Mouse (Mus musculus): ENCODE results near the gene Cnot2. TPM values are rescaled to one million over a fixed set of nuclear protein-coding genes. Genes with fewer than 3 reads are reported as not detected.

Gene Cnot2
- polyA plus RNA-seq, 1 experiment from 2014 or later = 138 TPM

DNA sequence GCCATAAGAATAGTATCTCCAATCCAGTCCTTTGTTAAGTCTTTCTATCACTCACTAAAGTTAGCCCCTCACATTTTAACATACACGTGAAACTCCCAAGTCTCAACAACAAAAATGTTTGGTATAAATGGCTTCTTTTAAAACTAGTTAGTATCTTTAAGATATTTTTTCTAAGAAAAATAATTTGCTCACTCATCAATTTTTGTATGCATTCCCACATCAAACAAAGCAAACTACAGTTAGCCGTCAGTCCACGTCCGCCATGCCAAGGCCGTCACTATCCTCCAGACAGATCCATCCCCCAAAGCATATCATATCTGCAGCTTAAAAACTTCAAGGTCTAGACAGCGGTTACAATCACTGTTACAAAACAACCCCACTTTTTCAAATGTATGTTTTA lies 65.7 kb downstream of the Cnot2 start:
- Histone ChIP-seq H3K27ac (ENCODE audit: low read depth, low read length) (no peak overlapping the region), H3K4me1 (replicated peaks; ENCODE audit: control insufficient read depth, insufficient read depth, low read length) (no peaks in the 10 kb centered on the region), H3K36me3 (ENCODE audit: control insufficient read depth, insufficient read depth, low read length) (no peaks in the 10 kb centered on the region), H3K9me3 (ENCODE audit: control insufficient read depth, low read length) (no peaks in the 10 kb centered on the region), H3K4me2 (replicated peaks; ENCODE audit: low read depth, low read length) (no peak overlapping the region), H3K9ac (ENCODE audit: low read depth, low read length) (no peak overlapping the region), H3K4me3 (ENCODE audit: low read depth, low read length) (no peak overlapping the region), H3K27me3 (ENCODE audit: control insufficient read depth, insufficient read depth, low read length) (no peaks in the 10 kb centered on the region)
- ATAC-seq (ENCODE audit: low FRiP score) = no peak
- 94% methylated on average over 6 of the region's 6 CpGs for WGBS
- DNase-seq (ENCODE audit: low spot score) = no peak

DNA sequence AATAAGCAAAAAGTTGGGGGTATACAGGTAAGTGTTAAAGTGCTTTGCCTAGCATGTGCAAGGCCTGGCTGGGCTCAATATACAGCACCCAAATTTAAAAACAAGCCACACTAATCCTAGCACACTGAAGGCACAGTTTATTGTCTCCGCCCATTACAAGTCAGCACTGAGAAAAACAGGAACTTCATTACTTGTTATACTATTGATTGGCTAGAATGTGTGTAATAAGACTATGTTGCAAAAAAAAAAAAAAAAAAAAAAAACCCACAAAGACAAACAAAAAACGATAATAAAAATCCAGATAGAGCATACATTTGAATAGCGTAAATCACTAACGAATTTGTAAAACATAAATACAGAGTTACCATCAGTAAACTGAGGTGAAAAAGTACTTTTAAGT lies 66.2 kb downstream of the Cnot2 start:
- Histone ChIP-seq H3K9me3 (ENCODE audit: control insufficient read depth, low read length) (no peaks in the 10 kb centered on the region), H3K9ac (ENCODE audit: low read depth, low read length) (no peak overlapping the region), H3K27ac (ENCODE audit: low read depth, low read length) (no peak overlapping the region), H3K27me3 (ENCODE audit: control insufficient read depth, insufficient read depth, low read length) (no peaks in the 10 kb centered on the region), H3K4me3 (ENCODE audit: low read depth, low read length) (no peak overlapping the region), H3K4me2 (replicated peaks; ENCODE audit: low read depth, low read length) (no peak overlapping the region), H3K36me3 (ENCODE audit: control insufficient read depth, insufficient read depth, low read length) (no peaks in the 10 kb centered on the region), H3K4me1 (replicated peaks; ENCODE audit: control insufficient read depth, insufficient read depth, low read length) (no peaks in the 10 kb centered on the region)
- ATAC-seq (ENCODE audit: low FRiP score) (no peak), DNase-seq (ENCODE audit: low spot score) (no peak)
- WGBS = 93% methylated on average over 4 of the region's 4 CpGs

DNA sequence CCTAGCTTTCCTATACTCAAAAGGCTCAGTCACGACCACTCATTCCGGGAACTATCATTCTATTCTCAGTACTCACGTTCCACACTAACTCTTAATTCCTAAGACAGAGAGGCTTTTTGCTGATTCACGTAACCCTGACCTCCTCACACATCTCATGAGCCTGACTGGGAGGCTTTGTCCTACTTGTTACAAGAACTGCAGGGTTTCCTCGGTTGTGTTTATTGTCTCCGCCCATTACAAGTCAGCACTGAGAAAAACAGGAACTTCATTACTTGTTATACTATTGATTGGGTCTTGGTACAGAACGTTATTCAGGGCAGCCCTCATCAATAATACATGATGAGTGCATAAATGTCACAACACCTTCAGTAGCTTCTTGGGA lies 68.1 kb downstream of the Cnot2 start:
- Histone ChIP-seq H3K27ac (ENCODE audit: low read depth, low read length) (no peak overlapping the region), H3K4me1 (replicated peaks; ENCODE audit: control insufficient read depth, insufficient read depth, low read length) (no peaks in the 10 kb centered on the region), H3K4me2 (replicated peaks; ENCODE audit: low read depth, low read length) (no peak overlapping the region), H3K36me3 (ENCODE audit: control insufficient read depth, insufficient read depth, low read length) (no peaks in the 10 kb centered on the region), H3K9me3 (ENCODE audit: control insufficient read depth, low read length) (no peaks in the 10 kb centered on the region), H3K4me3 (ENCODE audit: low read depth, low read length) (no peak overlapping the region), H3K9ac (ENCODE audit: low read depth, low read length) (no peak overlapping the region), H3K27me3 (ENCODE audit: control insufficient read depth, insufficient read depth, low read length) (no peaks in the 10 kb centered on the region)
- ATAC-seq (ENCODE audit: low FRiP score) = no peak
- DNase-seq (ENCODE audit: low spot score) = no peak
- WGBS = 53% methylated on average over 7 of the region's 7 CpGs

DNA sequence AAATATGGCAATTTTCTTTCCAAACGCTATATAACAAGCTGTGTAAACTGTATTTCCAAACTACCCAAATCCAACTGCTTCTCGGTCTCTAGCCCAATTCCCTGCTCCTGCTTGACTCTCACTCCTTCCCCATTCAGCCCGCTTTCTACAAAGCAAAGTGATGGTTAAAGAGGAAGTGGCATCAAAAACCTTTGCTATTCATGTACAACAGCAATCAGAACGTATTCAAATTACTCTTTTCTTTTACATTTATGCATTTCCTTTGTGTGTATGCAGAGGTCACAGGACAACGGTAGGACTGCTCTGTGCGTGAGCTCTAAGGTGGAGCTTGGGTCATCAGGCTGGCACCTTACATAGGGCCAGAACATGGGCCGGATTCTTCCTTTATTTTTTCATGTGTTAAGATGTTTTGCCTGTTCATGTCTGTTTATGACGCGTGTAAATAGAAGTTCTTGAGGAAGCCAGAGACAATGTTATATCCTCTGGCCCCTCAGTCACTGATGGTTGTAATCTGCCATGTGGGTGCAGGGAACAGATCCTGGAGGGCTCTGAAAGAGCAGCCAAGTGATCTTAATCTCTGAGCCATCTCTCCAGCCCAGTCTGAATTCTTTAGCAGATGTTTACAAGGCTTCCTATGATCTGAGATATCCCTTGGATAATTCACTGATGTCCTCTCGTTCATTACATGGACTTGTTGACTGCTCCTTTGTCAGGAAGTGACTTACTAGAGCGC lies 68.6 kb downstream of the Cnot2 start:
- WGBS = 79% methylated on average over 11 of the region's 11 CpGs
- ATAC-seq (ENCODE audit: low FRiP score) (no peak), DNase-seq (ENCODE audit: low spot score) (no peak)
- no peak overlapping the region for H3K9ac ChIP-seq (ENCODE audit: low read depth, low read length)
- no peaks in the 10 kb centered on the region for H3K36me3 ChIP-seq (ENCODE audit: control insufficient read depth, insufficient read depth, low read length)
- H3K27ac ChIP-seq (ENCODE audit: low read depth, low read length) = no peak overlapping the region
- H3K9me3 ChIP-seq (ENCODE audit: control insufficient read depth, low read length) = no peaks in the 10 kb centered on the region
- no peaks in the 10 kb centered on the region for H3K4me1 ChIP-seq (replicated peaks; ENCODE audit: control insufficient read depth, insufficient read depth, low read length)
- no peaks in the 10 kb centered on the region for H3K27me3 ChIP-seq (ENCODE audit: control insufficient read depth, insufficient read depth, low read length)
- H3K4me3 ChIP-seq (ENCODE audit: low read depth, low read length) = no peak overlapping the region
- no peak overlapping the region for H3K4me2 ChIP-seq (replicated peaks; ENCODE audit: low read depth, low read length)

DNA sequence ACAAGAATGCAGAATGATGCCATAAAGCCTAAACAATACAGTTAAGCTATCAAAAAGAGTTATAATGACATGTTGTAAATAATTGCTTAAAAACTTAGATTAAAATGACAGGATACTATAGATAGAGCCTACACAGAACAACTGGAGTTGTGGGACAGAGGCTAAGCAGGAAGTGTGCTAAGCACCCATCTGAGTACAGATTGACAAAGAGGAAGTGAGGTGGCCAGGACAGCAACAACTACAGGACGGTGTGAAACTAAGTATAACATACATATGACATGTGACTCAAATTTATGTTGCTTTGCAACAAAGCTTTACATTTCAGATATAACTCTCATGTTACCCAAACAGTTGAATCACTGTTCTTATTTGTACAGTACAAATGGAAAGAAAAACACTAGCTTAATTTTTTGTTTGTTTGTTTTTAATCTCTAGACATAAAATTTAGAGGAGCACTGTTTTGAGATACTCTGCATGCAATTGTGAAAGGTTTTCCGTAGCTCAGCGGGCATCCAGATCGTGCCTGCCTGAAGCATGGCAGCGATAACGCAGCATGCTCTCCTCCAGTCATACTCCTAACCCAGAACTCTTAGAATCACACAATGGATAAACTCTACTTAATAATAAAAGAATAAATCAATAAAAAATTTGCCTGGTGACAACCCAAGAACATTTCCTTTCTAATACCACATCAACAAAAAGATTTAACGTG lies 75.9 kb downstream of the Cnot2 start:
- H3K9ac ChIP-seq (ENCODE audit: low read depth, low read length) = no peak overlapping the region
- no peaks in the 10 kb centered on the region for H3K27me3 ChIP-seq (ENCODE audit: control insufficient read depth, insufficient read depth, low read length)
- ATAC-seq (ENCODE audit: low FRiP score) (no peak), DNase-seq (ENCODE audit: low spot score) (no peak)
- H3K4me1 ChIP-seq (replicated peaks; ENCODE audit: control insufficient read depth, insufficient read depth, low read length) = no peaks in the 10 kb centered on the region
- H3K36me3 ChIP-seq (ENCODE audit: control insufficient read depth, insufficient read depth, low read length) = no peaks in the 10 kb centered on the region
- no peak overlapping the region for H3K4me3 ChIP-seq (ENCODE audit: low read depth, low read length)
- H3K9me3 ChIP-seq (ENCODE audit: control insufficient read depth, low read length) = no peaks in the 10 kb centered on the region
- no peak overlapping the region for H3K4me2 ChIP-seq (replicated peaks; ENCODE audit: low read depth, low read length)
- WGBS = 91% methylated on average over 7 of the region's 7 CpGs
- no peak overlapping the region for H3K27ac ChIP-seq (ENCODE audit: low read depth, low read length)

DNA sequence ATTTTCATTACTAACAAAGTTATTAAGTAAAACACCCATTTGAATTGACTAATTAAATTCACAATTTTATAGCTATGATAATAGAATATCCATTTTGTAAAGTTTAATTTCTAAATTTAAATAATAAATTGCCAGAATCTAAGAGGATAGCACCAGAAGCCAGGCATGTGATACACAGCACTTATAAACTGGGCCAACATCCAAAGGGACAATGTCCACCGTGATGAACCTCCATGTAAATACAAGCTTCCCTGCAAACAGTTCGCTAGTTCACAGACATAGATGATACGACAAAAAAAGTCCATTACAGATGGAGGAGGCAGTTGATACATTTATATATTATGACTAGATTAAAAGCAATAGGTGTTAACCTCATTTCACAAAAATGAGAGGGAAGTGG lies 88.5 kb downstream of the Cnot2 start:
- 88% methylated on average over 3 of the region's 3 CpGs for WGBS
- Histone ChIP-seq H3K4me3 (ENCODE audit: low read depth, low read length) (no peak overlapping the region), H3K9me3 (ENCODE audit: control insufficient read depth, low read length) (no peaks in the 10 kb centered on the region), H3K36me3 (ENCODE audit: control insufficient read depth, insufficient read depth, low read length) (peaks cover 4% of the 10 kb centered on the region), H3K4me2 (replicated peaks; ENCODE audit: low read depth, low read length) (no peak overlapping the region), H3K9ac (ENCODE audit: low read depth, low read length) (no peak overlapping the region), H3K27me3 (ENCODE audit: control insufficient read depth, insufficient read depth, low read length) (no peaks in the 10 kb centered on the region), H3K27ac (ENCODE audit: low read depth, low read length) (no peak overlapping the region), H3K4me1 (replicated peaks; ENCODE audit: control insufficient read depth, insufficient read depth, low read length) (no peaks in the 10 kb centered on the region)
- DNase-seq (ENCODE audit: low spot score) = no peak
- ATAC-seq (ENCODE audit: low FRiP score) = no peak

DNA sequence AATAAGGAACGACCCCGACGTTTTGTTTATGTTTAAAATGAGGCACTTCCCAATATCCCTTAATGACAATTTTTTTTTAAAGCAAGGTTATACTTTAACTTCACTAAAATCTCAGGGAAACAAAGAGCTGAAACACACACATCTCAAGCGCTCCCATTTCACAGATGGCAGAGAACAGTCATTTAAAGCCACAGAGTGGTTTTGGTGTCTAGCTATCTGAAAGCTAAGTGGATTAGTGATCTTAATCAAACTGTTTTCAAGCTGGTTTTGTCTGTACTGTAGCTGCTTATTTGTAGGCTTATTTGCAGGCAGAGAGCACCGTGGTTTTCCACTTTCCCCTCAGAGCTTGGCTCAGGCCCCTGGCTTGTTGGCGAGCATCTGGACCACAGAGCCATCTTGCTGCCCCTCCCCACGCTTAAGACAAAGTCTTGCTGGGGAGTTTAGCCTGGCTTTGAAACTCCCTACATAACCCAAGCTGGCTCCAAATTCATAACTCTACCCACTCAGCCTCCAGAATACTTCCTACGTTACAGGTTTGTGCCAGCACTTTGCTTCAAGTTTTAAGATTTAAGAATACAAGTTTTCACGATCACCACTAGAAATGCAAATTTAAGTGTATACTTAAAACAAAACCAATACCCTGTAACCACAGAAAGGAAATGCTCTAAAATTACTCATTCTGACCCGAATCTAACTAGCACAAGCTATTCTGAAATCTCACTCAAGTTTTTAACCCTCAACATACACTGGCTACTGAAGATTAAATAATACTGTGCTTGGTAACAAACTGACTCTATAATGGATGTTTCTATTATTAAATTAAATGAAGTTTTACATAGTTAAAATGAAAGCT lies 94.2 kb downstream of the Cnot2 start:
- Histone ChIP-seq H3K27ac (ENCODE audit: low read depth, low read length) (no peak overlapping the region), H3K4me3 (ENCODE audit: low read depth, low read length) (no peak overlapping the region), H3K4me1 (replicated peaks; ENCODE audit: control insufficient read depth, insufficient read depth, low read length) (no peaks in the 10 kb centered on the region), H3K27me3 (ENCODE audit: control insufficient read depth, insufficient read depth, low read length) (no peaks in the 10 kb centered on the region), H3K36me3 (ENCODE audit: control insufficient read depth, insufficient read depth, low read length) (no peaks in the 10 kb centered on the region; the same call in 1 of the 2 replicates), H3K4me2 (replicated peaks; ENCODE audit: low read depth, low read length) (no peak overlapping the region), H3K9ac (ENCODE audit: low read depth, low read length) (no peak overlapping the region), H3K9me3 (ENCODE audit: control insufficient read depth, low read length) (no peaks in the 10 kb centered on the region)
- DNase-seq (ENCODE audit: low spot score) (no peak), ATAC-seq (ENCODE audit: low FRiP score) (no peak)
- WGBS = 94% methylated on average over 10 of the region's 10 CpGs

DNA sequence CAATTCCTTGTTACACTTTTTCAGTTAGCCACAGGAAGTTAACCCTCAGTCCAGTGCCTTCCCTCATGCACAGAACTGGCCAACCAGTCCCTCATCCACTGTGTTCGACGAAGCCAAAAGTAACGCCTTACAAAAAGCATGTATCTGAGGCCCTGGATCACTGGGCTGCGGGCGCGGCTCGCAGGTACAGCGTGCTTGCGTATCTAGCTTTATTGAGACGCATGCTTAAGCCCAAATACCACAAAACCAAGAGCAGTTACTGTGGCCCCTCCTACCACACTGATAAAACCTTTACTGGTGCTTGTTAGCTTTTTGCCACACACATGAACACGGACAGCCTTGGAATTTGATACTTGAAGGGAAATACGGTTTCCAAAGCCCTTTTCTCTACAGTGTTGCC lies 99.4 kb downstream of the Cnot2 start:
- Histone ChIP-seq H3K4me3 (ENCODE audit: low read depth, low read length) (no peak overlapping the region), H3K27me3 (ENCODE audit: control insufficient read depth, insufficient read depth, low read length) (no peaks in the 10 kb centered on the region), H3K27ac (ENCODE audit: low read depth, low read length) (no peak overlapping the region), H3K4me2 (replicated peaks; ENCODE audit: low read depth, low read length) (no peak overlapping the region), H3K36me3 (ENCODE audit: control insufficient read depth, insufficient read depth, low read length) (no peaks in the 10 kb centered on the region), H3K4me1 (replicated peaks; ENCODE audit: control insufficient read depth, insufficient read depth, low read length) (no peaks in the 10 kb centered on the region), H3K9me3 (ENCODE audit: control insufficient read depth, low read length) (no peaks in the 10 kb centered on the region), H3K9ac (ENCODE audit: low read depth, low read length) (no peak overlapping the region)
- ATAC-seq (ENCODE audit: low FRiP score) (no peak), DNase-seq (ENCODE audit: low spot score) (no peak)
- WGBS = 96% methylated on average over 12 of the region's 12 CpGs

All from hindbrain, embryonic 11.5 days (tissue).